Mouse (Mus musculus): ENCODE measurements around the gene Tomm22.

DNA sequence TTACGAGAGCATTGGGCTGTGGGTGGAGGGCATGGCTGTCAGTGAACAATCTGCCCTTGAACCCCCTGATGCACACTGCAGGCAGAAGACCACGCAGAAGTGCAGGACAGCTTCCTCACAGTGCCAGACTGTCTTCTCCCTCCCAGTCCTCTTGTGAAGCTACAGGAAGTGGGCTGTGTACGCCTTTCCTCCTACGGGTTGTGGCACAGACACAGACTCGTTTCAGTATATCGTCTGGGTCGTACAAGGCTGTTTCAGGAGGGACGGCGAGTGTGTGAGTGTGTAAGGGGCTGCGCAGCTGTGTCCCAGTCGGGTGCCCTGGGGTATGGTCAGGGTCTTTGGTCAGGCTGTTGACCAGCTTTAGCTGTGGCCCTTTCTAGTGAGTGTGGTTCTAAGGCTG, 23.1 kb downstream of the Tomm22 start:
- TF ChIP-seq CTCF (IDR thresholded peaks at IDR 0.05; ENCODE audit: low read depth, low read length) (no peak), POLR2A (IDR thresholded peaks at IDR 0.05; ENCODE audit: insufficient read depth, low read length) (no peak), EP300 (IDR thresholded peaks at IDR 0.05; ENCODE audit: insufficient read depth, low read depth, low read length) (no peak)

Data from ES-Bruce4 (cell line).